Mouse (Mus musculus) heart, adult 2 months (tissue): ENCODE measurements at regions not wholly inside any gene's neighbourhood (a gene's known extent, or its start where the extent isn't known, plus 50 kb on each side); places are given as distances from the start of the nearest gene placed in this dataset.

Experiments used
- EP300 ChIP-seq: fragments of 200-500 bp; IDR thresholded peaks from 2 replicates; pipeline ENCODE4 v1.6.1; 2011; ENCODE audit warnings: low read depth, low read length, control low read depth; ENCODE audit not compliant: insufficient read depth
- POLR2A ChIP-seq: fragments of 200-500 bp; IDR thresholded peaks from 2 replicates; pipeline ENCODE4 v1.6.1; 2011; ENCODE audit warnings: mild to moderate bottlenecking, low read depth, low read length, control low read depth; ENCODE audit not compliant: insufficient read depth

DNA sequence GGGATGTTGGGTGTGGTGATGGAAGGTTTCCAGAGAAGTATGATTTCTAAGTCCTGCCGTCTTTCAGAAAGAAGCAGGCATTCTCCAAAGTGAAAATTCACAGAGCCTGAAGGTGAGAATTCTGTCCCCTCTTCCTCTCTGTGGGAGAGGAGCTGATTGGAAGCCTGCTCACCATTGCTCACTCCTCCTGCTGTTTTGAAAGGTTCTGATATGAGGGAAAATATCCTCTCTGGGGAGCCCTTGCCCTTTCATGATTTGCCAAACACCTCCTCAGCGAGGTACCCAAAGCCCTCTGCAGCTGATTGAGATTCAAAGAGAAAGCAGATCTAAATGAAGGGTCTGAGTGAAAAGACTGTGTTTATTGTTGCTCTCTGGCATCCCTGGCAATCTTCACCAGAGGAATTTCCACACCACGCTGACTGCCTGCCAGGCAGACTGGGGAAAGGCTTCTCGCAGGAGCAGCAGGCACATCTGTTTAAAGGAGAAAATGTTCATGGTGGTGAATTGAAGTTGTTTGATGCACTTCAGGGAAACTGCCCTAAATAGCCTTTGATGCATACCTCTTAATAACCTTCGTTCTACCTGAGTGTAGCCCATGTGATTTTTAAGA lies 2194.4 kb upstream of the Lrrc6 start:
- no peak for TF ChIP-seq POLR2A
- TF ChIP-seq EP300: no peak
